Mouse (Mus musculus) lung, postnatal 36 days (tissue): ENCODE results near the gene Gm3285.

Source experiments
- DNase-seq: peaks from one replicate; pipeline ENCODE4 v3.0.0; 2022; ENCODE audit warnings: mixed read lengths

Gm3285 gene

DNA sequence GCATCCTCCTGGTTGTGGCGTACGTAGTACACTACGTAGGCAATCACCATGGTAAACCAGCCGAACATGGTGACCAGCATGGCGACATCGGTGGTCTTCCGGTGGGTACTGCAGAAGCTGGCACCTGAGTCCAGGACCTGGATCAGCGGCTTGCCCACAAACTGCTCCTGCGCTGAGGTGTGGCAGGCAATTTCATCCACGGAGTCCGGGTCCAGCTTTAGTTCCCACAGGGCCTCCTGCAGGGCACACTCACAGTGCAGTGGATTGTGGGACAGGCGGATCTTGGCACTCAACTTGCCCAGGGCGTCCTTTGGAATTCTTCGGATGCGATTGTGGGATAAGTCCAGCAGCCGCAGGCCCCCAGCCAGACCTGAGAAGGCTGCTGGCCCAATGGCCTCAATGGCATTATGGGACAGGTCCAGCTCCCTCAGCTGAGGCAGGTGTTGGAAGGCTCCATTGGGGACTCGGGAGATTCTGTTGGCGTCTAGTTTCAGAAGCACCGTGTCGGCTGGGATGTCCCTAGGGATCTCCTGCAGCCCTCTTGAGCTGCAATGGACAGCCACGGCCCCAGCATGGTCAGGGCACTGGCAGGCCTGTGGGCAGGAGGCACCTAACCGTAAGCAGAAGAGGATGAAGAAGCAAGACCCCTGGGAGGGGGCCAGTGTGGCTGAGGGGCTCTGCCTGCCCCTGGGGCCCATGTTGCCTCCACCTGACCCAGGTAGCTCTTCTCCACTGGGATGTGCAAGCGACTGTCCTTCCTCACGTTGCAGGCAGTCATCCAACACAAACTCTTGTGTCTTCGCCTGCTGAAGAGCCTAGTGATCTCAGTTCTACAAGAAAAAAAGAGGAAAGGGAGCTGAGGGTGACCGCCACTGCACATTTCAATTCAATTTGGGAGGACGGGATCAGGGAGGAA lies 39.4 kb downstream of the Gm3285 start:
- no peak for DNase-seq

DNA sequence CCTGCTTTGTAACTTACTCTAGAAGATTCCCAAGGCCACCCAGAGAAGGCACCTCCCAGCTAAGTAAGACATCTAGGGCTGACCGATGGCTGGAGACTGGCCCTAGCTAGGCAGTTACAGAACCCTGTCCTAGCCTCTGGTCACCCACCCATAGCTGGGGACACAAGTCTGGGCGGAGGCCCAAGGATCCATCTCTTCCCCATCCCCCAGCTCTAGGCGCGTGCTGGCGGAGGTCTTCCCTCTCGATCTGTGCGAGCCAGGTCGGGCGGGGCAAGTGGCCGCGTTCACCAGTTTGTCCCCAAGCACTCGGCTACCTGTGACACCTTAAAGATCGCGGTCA lies 40.1 kb downstream of the Gm3285 start:
- no peak for DNase-seq

DNA sequence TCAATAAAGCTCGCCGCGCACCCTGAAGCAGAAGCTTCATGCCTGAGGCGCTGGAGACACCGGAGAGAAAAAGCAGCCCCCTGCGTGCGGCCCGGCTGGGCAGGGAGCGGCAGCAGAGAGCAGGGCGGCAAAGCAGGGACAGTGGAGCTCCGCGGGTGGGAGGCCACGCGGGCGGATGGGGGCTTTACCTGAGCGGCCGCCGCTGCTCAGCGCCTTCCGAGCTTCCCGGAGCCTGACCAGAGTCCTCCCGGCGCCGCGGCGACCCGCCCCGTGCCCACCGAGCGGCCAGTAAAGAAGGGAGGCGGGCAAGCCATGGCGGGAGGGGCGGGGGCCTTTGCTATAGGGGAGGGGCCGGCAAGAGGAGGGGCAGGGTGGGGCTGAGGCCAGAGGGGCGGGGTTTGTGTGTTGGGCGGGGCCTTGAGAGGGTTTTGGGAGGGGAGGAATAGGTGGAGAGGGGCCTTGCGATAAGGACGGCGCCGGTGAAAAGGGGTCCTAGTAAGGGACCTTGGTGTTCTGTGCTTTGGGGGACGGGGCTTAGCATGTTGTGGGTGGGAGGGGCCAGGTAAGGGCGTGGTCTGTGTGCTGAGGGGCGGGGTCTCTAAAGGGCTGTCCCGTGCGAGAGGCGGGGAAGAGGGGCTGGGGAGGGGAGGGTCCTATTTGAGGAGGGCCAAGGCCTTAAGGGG lies 40.6 kb downstream of the Gm3285 start, which contains the start of gene Lrrc3:
TSS of gene Lrrc3 (minus strand) at position 326 of the 683 bp plus-strand sequence.
- DNase-seq = peak; percentile 31

DNA sequence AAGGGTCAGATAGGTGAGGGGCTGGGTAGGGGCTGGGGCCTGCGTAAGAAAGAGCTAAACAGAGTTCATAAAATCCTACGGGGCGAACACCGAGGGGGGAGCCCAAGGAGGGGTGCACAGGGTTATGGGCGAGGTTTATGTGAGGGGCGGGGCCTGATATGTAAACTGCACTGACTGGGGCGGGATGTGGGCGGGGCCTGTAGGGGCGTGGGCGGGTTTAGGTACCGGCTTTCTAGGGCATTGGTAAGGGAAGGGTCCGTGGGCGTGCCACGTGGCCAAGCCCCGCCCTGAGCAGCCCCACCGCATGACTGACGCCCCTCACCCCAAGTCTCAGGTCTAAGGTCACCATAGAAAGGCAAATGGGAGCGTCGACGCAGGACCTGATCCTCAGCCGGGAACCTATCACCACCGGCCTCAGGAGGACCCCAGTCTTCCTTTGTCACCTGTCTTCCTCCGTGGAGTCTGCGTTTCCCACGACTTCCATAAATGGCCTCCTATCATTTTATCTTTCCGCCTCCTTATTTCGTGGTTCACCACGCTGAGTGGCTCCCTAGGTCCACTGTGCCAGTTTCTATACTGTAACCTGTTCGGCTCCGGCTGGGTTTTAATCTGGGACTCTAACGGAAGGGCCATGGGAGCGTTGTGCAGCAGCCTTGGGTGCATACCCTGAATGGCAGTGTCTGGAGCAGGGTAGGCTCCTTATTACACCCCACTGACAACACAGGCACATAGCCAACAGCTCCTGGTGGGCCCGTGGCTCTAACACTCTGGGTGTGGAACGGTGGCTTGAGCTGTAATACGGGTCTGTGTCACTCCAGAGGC lies 41.3 kb downstream of the Gm3285 start:
- DNase-seq = peak; percentile 30
